Mouse (Mus musculus): ENCODE results near the gene Gm10139.
"Not testable (repeated sequence)": the region's sequence is repeated elsewhere in the genome, so short reads cannot be mapped to it uniquely, and the experiment has no call there.

The Gm10139 gene

GRCm38 (mm10) chr13:65512378-65512777 lies at the start of gene Gm10139:
TSS of gene Gm10139 (plus strand) at chr13:65512678.
- not testable (repeated sequence) for DNase-seq (ENCODE audit: low spot score in 2 of 2)

- not testable (repeated sequence) for DNase-seq (ENCODE audit: low spot score in 2 of 2)
Observed at GRCm38 (mm10) chr13:65557636-65558035, 45.2 kb downstream of the Gm10139 start.

Data from heart, adult 9 months (tissue).